Mouse (Mus musculus) midbrain, embryonic 13.5 days (tissue): Measurements from ENCODE around the gene 1110051M20Rik. TPM values are rescaled to one million over a fixed set of nuclear protein-coding genes. Genes with fewer than 3 reads are reported as not detected.
A peak's percentile ranks its signal among the peaks of the same experiment; 100 is the strongest.

Source experiments
- ATAC-seq: fragments of 200-750 bp; cut with Nextera tagmentation; 2 replicates; pipeline ENCODE4 v1.8.0; 2017; ENCODE audit warnings: mild to moderate bottlenecking, moderate TSS enrichment, moderate library complexity
- H3K27ac ChIP-seq: fragments of 300-500 bp; sonication (generic); 2 replicates; pipeline ENCODE4 v1.5.1; 2015; ENCODE audit warnings: inconsistent platforms, mild to moderate bottlenecking, moderate library complexity
- H3K27me3 ChIP-seq: fragments of 300-500 bp; sonication (generic); 2 replicates; pipeline ENCODE4 v1.6.1; 2015; ENCODE audit warnings: mild to moderate bottlenecking, inconsistent platforms
- H3K36me3 ChIP-seq: fragments of 300-500 bp; sonication (generic); 2 replicates; pipeline ENCODE4 v1.6.1; 2015; ENCODE audit warnings: mild to moderate bottlenecking, inconsistent platforms
- H3K4me1 ChIP-seq: fragments of 300-500 bp; sonication (generic); replicated peaks from 2 replicates; pipeline ENCODE4 v1.6.1; 2015; ENCODE audit warnings: inconsistent platforms
- H3K4me2 ChIP-seq: fragments of 300-500 bp; sonication (generic); replicated peaks from 2 replicates; pipeline ENCODE4 v1.6.1; 2015; ENCODE audit warnings: moderate library complexity, mild to moderate bottlenecking, inconsistent platforms
- H3K4me3 ChIP-seq: fragments of 300-500 bp; sonication (generic); replicated peaks from 2 replicates; pipeline ENCODE4 v1.5.1; 2015; ENCODE audit warnings: mild to moderate bottlenecking, inconsistent platforms
- H3K9ac ChIP-seq: fragments of 300-500 bp; sonication (generic); replicated peaks from 2 replicates; pipeline ENCODE4 v1.6.1; 2015; ENCODE audit warnings: mild to moderate bottlenecking, inconsistent platforms
- H3K9me3 ChIP-seq: fragments of 300-500 bp; sonication (generic); 2 replicates; pipeline ENCODE4 v1.6.1; 2016; ENCODE audit warnings: mild to moderate bottlenecking, inconsistent platforms
- WGBS: fragments of 180-500 bp; shearing (Covaris S2); methylation state at CpG from one replicate; pipeline ENCODE4 v1.1.7; 2015; 5-methylcytosine and 5-hydroxymethylcytosine counted together
- polyA plus RNA-seq: library from polyadenylated mRNA; unstranded; fragments of >200 nt; fragmentation: Nextera tagmentation; extraction: Ambion mirVana; gene quantifications from 2 replicates; pipeline ENCODE4 v1.2.1, GENCODE M21; 2015

The 1110051M20Rik gene
- polyA plus RNA-seq, 1 experiment from 2014 or later, result 147 TPM

GRCm38 (mm10) chr2:91470055-91470647, 25.6 kb upstream of the 1110051M20Rik start:
- Histone ChIP-seq H3K36me3 (peaks cover 23% of the 10 kb centered on the region), H3K9me3 (no peaks in the 10 kb centered on the region), H3K27ac (peak overlapping the region; percentile 41), H3K4me3 (no peak overlapping the region), H3K4me1 (peaks cover 33% of the 10 kb centered on the region), H3K9ac (no peak overlapping the region), H3K4me2 (peak overlapping the region; percentile 26; the same call in 1 of the 2 replicates), H3K27me3 (no peaks in the 10 kb centered on the region)
- peak; percentile 82 for ATAC-seq
- WGBS, result 9% methylated on average over 7 of the region's 7 CpGs

DNA sequence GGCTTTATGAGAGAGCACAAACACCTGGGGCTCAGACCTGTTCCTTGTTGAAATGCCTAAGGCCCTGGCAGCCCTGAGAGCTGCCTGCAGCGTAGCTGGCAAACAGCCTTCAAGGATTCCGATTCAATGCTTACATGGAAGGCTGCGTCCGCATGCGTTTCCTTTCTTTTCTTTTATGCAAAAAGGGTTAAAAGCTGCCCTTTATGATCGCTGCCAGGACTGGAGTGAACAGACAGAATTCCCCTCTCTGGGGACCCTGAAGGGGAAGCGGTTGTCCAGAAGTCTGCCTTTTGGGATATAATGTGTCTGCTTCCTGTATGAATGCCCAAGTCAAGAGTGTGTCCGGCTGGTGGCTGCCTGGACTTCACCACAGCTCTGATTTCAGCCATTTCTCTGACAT, 23.1 kb upstream of the 1110051M20Rik start:
- Histone ChIP-seq H3K9me3 (no peaks in the 10 kb centered on the region), H3K9ac (no peak overlapping the region), H3K4me2 (no peak overlapping the region), H3K27me3 (no peaks in the 10 kb centered on the region), H3K4me1 (peaks cover 35% of the 10 kb centered on the region), H3K27ac (peak overlapping the region; percentile 17; the same call in 1 of the 2 replicates), H3K4me3 (no peak overlapping the region), H3K36me3 (no peaks in the 10 kb centered on the region)
- WGBS, result 40% methylated on average over 8 of the region's 8 CpGs
- ATAC-seq, result no peak

DNA sequence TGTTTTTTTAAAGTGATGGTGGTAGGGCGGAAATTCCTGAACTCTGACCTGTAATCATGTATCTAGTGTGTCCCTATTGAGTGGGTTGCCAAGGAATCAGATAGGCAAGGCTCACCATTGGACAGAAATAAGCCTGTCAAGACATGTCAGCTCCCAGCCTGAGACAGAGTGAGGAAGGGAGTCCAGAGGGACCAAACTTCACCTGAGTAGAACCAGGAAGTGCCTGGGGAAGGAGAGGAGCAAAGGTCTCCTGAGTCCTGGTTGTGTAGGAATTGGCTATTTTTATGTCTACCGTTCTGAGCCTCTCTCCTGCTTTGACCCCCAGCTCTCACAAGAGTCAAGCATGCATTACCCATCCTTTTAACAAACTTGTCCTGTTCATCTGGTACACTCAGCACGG, 21.4 kb upstream of the 1110051M20Rik start:
- no peak overlapping the region for H3K27ac ChIP-seq
- no peaks in the 10 kb centered on the region for H3K36me3 ChIP-seq
- H3K4me3 ChIP-seq, result no peak overlapping the region
- H3K4me1 ChIP-seq, result peaks cover 51% of the 10 kb centered on the region
- no peak for ATAC-seq
- no peak overlapping the region for H3K9ac ChIP-seq
- no peak overlapping the region for H3K4me2 ChIP-seq
- no peaks in the 10 kb centered on the region for H3K9me3 ChIP-seq
- no peaks in the 10 kb centered on the region for H3K27me3 ChIP-seq
- WGBS, result 89% methylated on average over 3 of the region's 3 CpGs

DNA sequence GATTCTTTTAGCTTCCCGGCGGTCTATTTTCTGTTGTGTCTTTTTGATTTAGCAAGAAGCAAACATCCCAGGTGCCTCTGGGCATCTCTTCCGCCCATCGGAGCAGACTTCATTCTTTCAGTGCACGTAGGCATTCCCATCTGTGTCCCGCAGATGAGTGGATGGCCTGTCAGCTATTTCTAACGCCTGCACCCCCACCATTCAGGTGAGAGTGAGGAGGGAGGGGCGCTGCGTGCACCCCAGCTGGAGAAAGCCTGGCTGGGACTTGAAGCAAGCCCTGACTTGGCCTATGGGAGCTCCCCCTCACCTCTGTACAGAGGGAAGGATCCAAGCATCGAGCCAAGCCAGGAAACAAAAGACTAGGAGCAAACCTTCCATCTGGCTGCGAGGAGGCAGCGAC, 18.2 kb upstream of the 1110051M20Rik start:
- 11% methylated on average over 12 of the region's 12 CpGs for WGBS
- H3K4me3 ChIP-seq, result 0 out of 2 replicates have a peak overlapping the region, but pooled peaks have one; percentile 1

DNA sequence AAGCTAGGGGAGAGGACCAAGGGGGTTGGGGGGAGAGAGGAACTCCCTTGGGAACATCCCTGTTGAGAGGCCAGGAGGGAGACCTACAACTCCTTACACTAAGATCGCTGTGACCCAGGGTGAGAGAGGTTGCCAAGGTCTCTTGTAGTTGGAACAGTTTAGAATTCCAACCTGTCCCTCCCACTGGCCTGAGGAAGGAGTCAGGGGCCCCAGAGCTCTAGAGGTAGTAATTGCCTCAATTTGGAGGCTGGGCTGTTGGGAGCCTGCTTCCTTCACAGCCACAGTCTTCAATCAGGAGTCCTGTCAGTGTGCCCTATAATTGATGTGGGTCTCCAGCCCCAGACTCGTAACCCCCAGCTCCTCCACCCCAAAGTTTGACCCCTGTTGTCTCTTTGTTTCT, 17.7 kb upstream of the 1110051M20Rik start:
- Histone ChIP-seq H3K36me3 (no peaks in the 10 kb centered on the region), H3K4me2 (peak overlapping the region; percentile 43), H3K9ac (no peak overlapping the region), H3K4me3 (no peak overlapping the region), H3K27me3 (peaks cover 11% of the 10 kb centered on the region; the same call in 1 of the 2 replicates), H3K9me3 (no peaks in the 10 kb centered on the region), H3K27ac (peak overlapping the region; percentile 61; the same call in 1 of the 2 replicates), H3K4me1 (peaks cover 56% of the 10 kb centered on the region)
- no peak for ATAC-seq
- WGBS, result 12% methylated on average over 2 of the region's 2 CpGs

More for the DNA sequence above, 18.2 kb upstream of the 1110051M20Rik start:
- Histone ChIP-seq H3K36me3 (no peaks in the 10 kb centered on the region), H3K4me1 (peaks cover 55% of the 10 kb centered on the region), H3K27ac (peak overlapping the region; percentile 61), H3K9ac (peak overlapping the region; percentile 52), H3K9me3 (no peaks in the 10 kb centered on the region), H3K27me3 (peaks cover 11% of the 10 kb centered on the region; the same call in 1 of the 2 replicates), H3K4me2 (peak overlapping the region; percentile 43)
- peak; percentile 38; the same call in 1 of the 2 replicates for ATAC-seq

GRCm38 (mm10) chr2:91461341-91461740, 16.8 kb upstream of the 1110051M20Rik start:
- peak overlapping the region; percentile 43 for H3K4me2 ChIP-seq
- H3K27ac ChIP-seq, result no peak overlapping the region
- H3K4me3 ChIP-seq, result no peak overlapping the region
- ATAC-seq, result no peak
- 65% methylated on average over 3 of the region's 3 CpGs for WGBS
- H3K27me3 ChIP-seq, result peaks cover 13% of the 10 kb centered on the region; the same call in 1 of the 2 replicates
- H3K9me3 ChIP-seq, result no peaks in the 10 kb centered on the region
- H3K4me1 ChIP-seq, result peaks cover 64% of the 10 kb centered on the region
- H3K9ac ChIP-seq, result no peak overlapping the region
- H3K36me3 ChIP-seq, result no peaks in the 10 kb centered on the region

DNA sequence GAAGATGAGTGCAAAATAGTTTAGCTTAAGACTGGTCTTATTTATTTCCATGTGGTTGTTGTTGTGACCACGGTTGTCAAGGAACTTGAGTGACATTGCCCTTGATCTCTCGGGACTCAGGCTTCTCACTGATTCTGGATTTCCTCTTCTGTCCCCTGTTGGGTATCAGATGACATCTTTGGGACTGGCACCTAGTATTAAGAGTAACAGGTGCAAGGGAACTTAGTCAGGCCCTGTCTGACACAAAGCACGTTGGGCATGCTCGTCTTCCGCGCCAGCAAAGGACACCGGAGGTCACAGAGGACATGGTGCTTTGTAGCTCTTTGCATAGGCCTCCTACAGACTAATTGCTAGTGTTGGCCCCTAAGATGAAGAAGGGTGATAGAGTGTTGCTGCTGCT, 16.3 kb upstream of the 1110051M20Rik start:
- Histone ChIP-seq H3K4me2 (peak overlapping the region; percentile 43), H3K27me3 (peaks cover 13% of the 10 kb centered on the region; the same call in 1 of the 2 replicates), H3K4me1 (peaks cover 64% of the 10 kb centered on the region), H3K9ac (no peak overlapping the region), H3K36me3 (no peaks in the 10 kb centered on the region), H3K27ac (no peak overlapping the region), H3K9me3 (no peaks in the 10 kb centered on the region), H3K4me3 (no peak overlapping the region)
- ATAC-seq, result no peak
- WGBS, result 69% methylated on average over 7 of the region's 7 CpGs

GRCm38 (mm10) chr2:91460076-91460475, 15.6 kb upstream of the 1110051M20Rik start:
- Histone ChIP-seq H3K36me3 (no peaks in the 10 kb centered on the region), H3K4me1 (peaks cover 69% of the 10 kb centered on the region), H3K9me3 (no peaks in the 10 kb centered on the region), H3K4me3 (peak overlapping the region; percentile 72; the same call in 1 of the 2 replicates), H3K4me2 (peak overlapping the region; percentile 96), H3K9ac (no peak overlapping the region), H3K27ac (no peak overlapping the region), H3K27me3 (peaks cover 13% of the 10 kb centered on the region; the same call in 1 of the 2 replicates)
- 95% methylated on average over 6 of the region's 6 CpGs for WGBS
- no peak for ATAC-seq

DNA sequence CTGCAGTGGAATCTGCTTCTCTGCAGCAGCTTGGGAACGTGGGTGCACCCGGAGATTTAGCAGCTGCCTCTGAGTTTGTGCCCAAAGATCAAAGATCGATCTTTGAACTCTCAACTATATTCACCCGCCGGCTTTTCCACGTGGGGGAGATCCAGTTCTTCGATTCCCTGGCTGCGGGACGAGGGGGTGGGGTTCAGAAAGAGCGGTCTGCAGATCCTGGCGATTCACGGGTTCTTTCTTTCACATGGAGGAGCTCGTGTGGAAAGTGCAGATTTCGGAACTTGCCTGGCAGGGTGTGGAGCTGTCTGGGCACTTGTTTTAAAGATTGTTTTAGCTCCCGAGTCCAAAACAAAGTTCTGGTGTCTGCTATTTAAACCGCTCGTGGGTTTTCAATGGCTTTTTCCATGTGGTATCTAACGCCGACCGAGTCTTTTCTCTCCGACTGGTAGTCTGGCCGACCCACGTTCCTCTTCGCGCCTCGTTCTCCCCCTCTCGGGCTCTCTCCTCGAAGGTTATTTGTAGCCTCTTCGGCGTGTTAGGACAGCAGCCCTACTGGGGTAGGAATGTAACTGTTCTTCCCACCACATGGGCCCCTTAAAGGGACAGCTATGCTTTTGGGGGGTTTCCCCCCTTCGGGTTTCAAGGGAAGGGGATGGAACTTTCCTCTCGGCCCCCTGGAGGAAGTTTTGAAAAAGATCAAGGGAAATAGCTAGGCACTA, 14.3 kb upstream of the 1110051M20Rik start:
- H3K4me3 ChIP-seq, result peak overlapping the region; percentile 72
- H3K9me3 ChIP-seq, result no peaks in the 10 kb centered on the region
- peaks cover 16% of the 10 kb centered on the region; the same call in 1 of the 2 replicates for H3K27me3 ChIP-seq
- H3K9ac ChIP-seq, result peak overlapping the region; percentile 83
- WGBS, result under 1% methylated on average over 32 of the region's 32 CpGs
- ATAC-seq, result peak; percentile 40; the same call in 1 of the 2 replicates
- no peaks in the 10 kb centered on the region for H3K36me3 ChIP-seq
- H3K4me1 ChIP-seq, result peaks cover 71% of the 10 kb centered on the region
- H3K4me2 ChIP-seq, result peak overlapping the region; percentile 96
- H3K27ac ChIP-seq, result peak overlapping the region; percentile 85

- Histone ChIP-seq H3K9me3 (no peaks in the 10 kb centered on the region), H3K4me1 (peaks cover 69% of the 10 kb centered on the region), H3K36me3 (no peaks in the 10 kb centered on the region), H3K4me3 (peak overlapping the region; percentile 72), H3K27me3 (peaks cover 16% of the 10 kb centered on the region; the same call in 1 of the 2 replicates), H3K9ac (peak overlapping the region; percentile 83), H3K4me2 (peak overlapping the region; percentile 96), H3K27ac (peak overlapping the region; percentile 85)
- WGBS, result under 1% methylated on average over 21 of the region's 21 CpGs
- peak; percentile 25 for ATAC-seq
Observed at GRCm38 (mm10) chr2:91458252-91458672, 13.8 kb upstream of the 1110051M20Rik start.

DNA sequence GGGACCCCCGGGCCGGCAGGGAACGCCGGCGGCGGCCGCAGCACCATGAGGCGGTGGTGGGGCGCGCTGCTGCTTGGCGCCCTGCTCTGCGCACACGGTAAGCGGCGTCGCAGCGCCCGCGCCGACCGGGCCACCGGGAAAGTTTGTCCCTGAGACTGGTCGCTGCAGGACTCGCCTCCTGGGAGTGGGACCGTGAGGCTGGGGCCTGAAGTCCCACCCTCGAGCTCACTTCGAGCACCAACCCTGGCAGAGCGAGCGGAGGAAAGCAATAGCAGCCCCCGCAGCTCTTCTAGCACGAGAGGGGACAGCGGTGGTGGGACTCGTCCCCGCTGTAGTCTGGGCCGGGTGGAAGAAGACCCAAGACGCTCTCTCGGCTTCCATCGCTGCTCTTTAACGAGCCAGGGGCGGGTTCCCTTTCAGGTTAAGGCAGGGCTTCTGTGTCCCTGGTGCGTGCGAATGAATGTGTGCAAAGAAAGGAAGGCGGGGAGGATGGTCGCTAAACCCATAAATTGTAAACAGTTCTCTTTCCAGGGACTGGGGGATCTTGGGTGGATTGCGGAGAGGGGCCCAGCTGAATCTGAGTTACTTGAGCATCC, 13.2 kb upstream of the 1110051M20Rik start:
- peak overlapping the region; percentile 72 for H3K4me3 ChIP-seq
- no peaks in the 10 kb centered on the region for H3K36me3 ChIP-seq
- under 1% methylated on average over 38 of the region's 45 CpGs for WGBS
- peak overlapping the region; percentile 85 for H3K27ac ChIP-seq
- H3K4me2 ChIP-seq, result peak overlapping the region; percentile 96
- peak; percentile 68 for ATAC-seq
- peaks cover 16% of the 10 kb centered on the region; the same call in 1 of the 2 replicates for H3K27me3 ChIP-seq
- H3K9ac ChIP-seq, result peak overlapping the region; percentile 83
- H3K4me1 ChIP-seq, result peaks cover 64% of the 10 kb centered on the region
- no peaks in the 10 kb centered on the region for H3K9me3 ChIP-seq

DNA sequence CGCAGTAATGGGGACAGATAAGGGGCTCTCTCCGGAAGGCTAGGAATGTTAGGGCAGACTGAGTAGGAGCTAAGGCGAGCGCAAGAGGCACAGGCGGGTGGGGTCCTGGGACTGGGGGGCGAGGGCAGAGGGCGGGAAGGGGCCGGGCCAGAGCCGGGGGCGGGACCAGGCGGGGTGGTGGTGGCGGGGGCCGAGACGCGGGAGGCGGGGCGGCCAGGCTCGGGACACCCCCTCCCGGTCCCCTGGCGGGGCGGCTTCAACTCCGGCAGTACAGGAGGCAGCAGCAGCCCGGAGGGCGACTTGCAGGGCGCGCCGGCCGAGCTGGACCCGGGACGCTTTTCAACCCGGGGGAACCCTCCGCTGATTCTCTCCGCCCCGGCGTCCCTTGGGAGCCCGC, 12.8 kb upstream of the 1110051M20Rik start, which contains the start of gene Lrp4:
Lrp4 (plus strand) TSS at position 253 of the 397 bp plus-strand sequence.
- 0% methylated on average over 27 of the region's 36 CpGs for WGBS
- Histone ChIP-seq H3K36me3 (no peaks in the 10 kb centered on the region), H3K4me1 (peaks cover 59% of the 10 kb centered on the region), H3K4me3 (peak within 1 kb of the TSS; percentile 72), H3K9ac (peak within 1 kb of the TSS; percentile 83), H3K9me3 (no peaks in the 10 kb centered on the region), H3K4me2 (peak within 1 kb of the TSS; percentile 96), H3K27me3 (peaks cover 16% of the 10 kb centered on the region; the same call in 1 of the 2 replicates), H3K27ac (peak within 1 kb of the TSS; percentile 85)
- peak; percentile 71 for ATAC-seq
